Mouse (Mus musculus): Measurements from ENCODE around the gene B3gnt4.

- TF ChIP-seq POLR2A (IDR thresholded peaks at IDR 0.05; ENCODE audit: borderline replicate concordance, low read depth, low read length) (no peak), CTCF (IDR thresholded peaks at IDR 0.05; ENCODE audit: low read depth, low read length) (no peak)
Measured at GRCm38 (mm10) chr5:123507936-123508723, 2.1 kb upstream of the B3gnt4 start.
